Mouse (Mus musculus) embryonic facial prominence, embryonic 12.5 days (tissue): Measurements from ENCODE around the gene Agps. TPM values are rescaled to one million over a fixed set of nuclear protein-coding genes. Genes with fewer than 3 reads are reported as not detected.
A peak's percentile ranks its signal among the peaks of the same experiment; 100 is the strongest.

ENCODE experiments used
- ATAC-seq: fragments of 200-750 bp; cut with Nextera tagmentation; 2 replicates; pipeline ENCODE4 v1.8.0; 2017; ENCODE audit not compliant: insufficient number of reproducible peaks, insufficient read depth, low FRiP score, low TSS enrichment
- H3K27ac ChIP-seq: fragments of 300-500 bp; sonication (generic); 2 replicates; pipeline ENCODE4 v1.5.1; 2016; ENCODE audit warnings: mild to moderate bottlenecking
- H3K27me3 ChIP-seq: fragments of 300-500 bp; sonication (generic); 2 replicates; pipeline ENCODE4 v1.6.1; 2016; ENCODE audit warnings: mild to moderate bottlenecking, moderate library complexity
- H3K36me3 ChIP-seq: fragments of 300-500 bp; sonication (generic); 2 replicates; pipeline ENCODE4 v1.6.1; 2016; ENCODE audit warnings: mild to moderate bottlenecking
- H3K4me1 ChIP-seq: fragments of 300-500 bp; sonication (generic); 2 replicates; pipeline ENCODE4 v1.6.1; 2016
- H3K4me2 ChIP-seq: fragments of 300-500 bp; sonication (generic); replicated peaks from 2 replicates; pipeline ENCODE4 v1.6.1; 2016; ENCODE audit warnings: mild to moderate bottlenecking, moderate library complexity
- H3K4me3 ChIP-seq: fragments of 300-500 bp; sonication (generic); 2 replicates; pipeline ENCODE4 v1.5.1; 2016; ENCODE audit warnings: mild to moderate bottlenecking
- H3K9ac ChIP-seq: fragments of 300-500 bp; sonication (generic); 2 replicates; pipeline ENCODE4 v1.6.1; 2016; ENCODE audit warnings: mild to moderate bottlenecking, moderate library complexity
- H3K9me3 ChIP-seq: fragments of 300-500 bp; sonication (generic); 2 replicates; pipeline ENCODE4 v1.6.1; 2016; ENCODE audit warnings: mild to moderate bottlenecking, moderate library complexity
- WGBS: fragments of 180-500 bp; shearing (Covaris S2); methylation state at CpG from one replicate; pipeline ENCODE4 v1.1.7; 2016; 5-methylcytosine and 5-hydroxymethylcytosine counted together
- polyA plus RNA-seq: library from polyadenylated mRNA; unstranded; fragments of >200 nt; fragmentation: Nextera tagmentation; extraction: Ambion mirVana; gene quantifications from 2 replicates; pipeline ENCODE4 v1.2.1, GENCODE M21; 2016

The Agps gene
- polyA plus RNA-seq, 1 experiment from 2014 or later: 46.6 TPM

- no peak for ATAC-seq
- no peak overlapping the region; the same call in 1 of the 2 replicates for H3K27ac ChIP-seq
Measured at GRCm38 (mm10) chr2:75832781-75833180, 804 bp downstream of the Agps start.

GRCm38 (mm10) chr2:75834492-75834891, 2.5 kb downstream of the Agps start:
- no peak for ATAC-seq

More at GRCm38 (mm10) chr2:75832781-75833180, 804 bp downstream of the Agps start:
- Histone ChIP-seq H3K4me3 (peak overlapping the region; percentile 88), H3K9me3 (no peaks in the 10 kb centered on the region), H3K4me2 (peak overlapping the region; percentile 80), H3K36me3 (no peaks in the 10 kb centered on the region), H3K9ac (peak overlapping the region; percentile 86), H3K27me3 (no peaks in the 10 kb centered on the region), H3K4me1 (peaks cover 19% of the 10 kb centered on the region)
- 0% methylated on average over 5 of the region's 5 CpGs for WGBS

GRCm38 (mm10) chr2:75842302-75842701, 10.3 kb downstream of the Agps start:
- Histone ChIP-seq H3K9ac (no peak overlapping the region), H3K27me3 (no peaks in the 10 kb centered on the region), H3K4me3 (no peak overlapping the region), H3K36me3 (no peaks in the 10 kb centered on the region), H3K9me3 (no peaks in the 10 kb centered on the region), H3K4me1 (peaks cover under 1% of the 10 kb centered on the region; the same call in 1 of the 2 replicates), H3K4me2 (no peak overlapping the region), H3K27ac (no peak overlapping the region)
- ATAC-seq: no peak
- WGBS: 84% methylated on average over 2 of the region's 2 CpGs

More at GRCm38 (mm10) chr2:75834492-75834891, 2.5 kb downstream of the Agps start:
- Histone ChIP-seq H3K4me2 (no peak overlapping the region), H3K9me3 (no peaks in the 10 kb centered on the region), H3K27ac (no peak overlapping the region), H3K36me3 (no peaks in the 10 kb centered on the region), H3K9ac (no peak overlapping the region), H3K4me3 (no peak overlapping the region), H3K4me1 (peaks cover 19% of the 10 kb centered on the region), H3K27me3 (no peaks in the 10 kb centered on the region)
- 77% methylated on average over 2 of the region's 2 CpGs for WGBS

GRCm38 (mm10) chr2:75847708-75848107, 15.7 kb downstream of the Agps start:
- H3K36me3 ChIP-seq: no peaks in the 10 kb centered on the region
- ATAC-seq: no peak
- H3K4me2 ChIP-seq: no peak overlapping the region
- no peak overlapping the region for H3K27ac ChIP-seq
- no peaks in the 10 kb centered on the region for H3K9me3 ChIP-seq
- H3K27me3 ChIP-seq: no peaks in the 10 kb centered on the region
- 95% methylated on average over 1 of the region's 1 CpGs for WGBS
- no peak overlapping the region for H3K9ac ChIP-seq
- H3K4me3 ChIP-seq: no peak overlapping the region
- no peaks in the 10 kb centered on the region; the same call in 1 of the 2 replicates for H3K4me1 ChIP-seq

- Histone ChIP-seq H3K36me3 (no peaks in the 10 kb centered on the region), H3K9me3 (no peaks in the 10 kb centered on the region), H3K4me1 (no peaks in the 10 kb centered on the region; the same call in 1 of the 2 replicates), H3K4me2 (no peak overlapping the region), H3K27me3 (no peaks in the 10 kb centered on the region), H3K4me3 (no peak overlapping the region), H3K9ac (no peak overlapping the region), H3K27ac (no peak overlapping the region)
- 95% methylated on average over 2 of the region's 2 CpGs for whole genome bisulfite sequencing
- no peak for ATAC-seq
Measured at GRCm38 (mm10) chr2:75852483-75852882, 20.5 kb downstream of the Agps start.

GRCm38 (mm10) chr2:75854136-75854535, 22.2 kb downstream of the Agps start:
- H3K27me3 ChIP-seq: no peaks in the 10 kb centered on the region
- no peak overlapping the region for H3K9ac ChIP-seq
- H3K36me3 ChIP-seq: peaks cover 11% of the 10 kb centered on the region
- no peaks in the 10 kb centered on the region for H3K9me3 ChIP-seq
- no peak overlapping the region for H3K27ac ChIP-seq
- 21% methylated on average over 3 of the region's 3 CpGs for WGBS
- no peak overlapping the region for H3K4me3 ChIP-seq
- no peak for ATAC-seq
- no peaks in the 10 kb centered on the region; the same call in 1 of the 2 replicates for H3K4me1 ChIP-seq
- H3K4me2 ChIP-seq: no peak overlapping the region

- Histone ChIP-seq H3K36me3 (peaks cover 18% of the 10 kb centered on the region), H3K4me1 (no peaks in the 10 kb centered on the region), H3K9me3 (no peaks in the 10 kb centered on the region), H3K27me3 (no peaks in the 10 kb centered on the region), H3K4me2 (no peak overlapping the region), H3K9ac (no peak overlapping the region), H3K4me3 (no peak overlapping the region), H3K27ac (no peak overlapping the region)
- no peak for ATAC-seq
- 91% methylated on average over 3 of the region's 3 CpGs for WGBS
Measured at GRCm38 (mm10) chr2:75861115-75861514, 29.1 kb downstream of the Agps start.

GRCm38 (mm10) chr2:75869604-75870003, 37.6 kb downstream of the Agps start:
- H3K4me1 ChIP-seq: no peaks in the 10 kb centered on the region
- H3K4me2 ChIP-seq: no peak overlapping the region
- peaks cover 13% of the 10 kb centered on the region; the same call in 1 of the 2 replicates for H3K36me3 ChIP-seq
- no peak overlapping the region for H3K9ac ChIP-seq
- no peaks in the 10 kb centered on the region for H3K27me3 ChIP-seq
- 94% methylated on average over 2 of the region's 2 CpGs for WGBS
- no peak overlapping the region for H3K4me3 ChIP-seq
- H3K27ac ChIP-seq: no peak overlapping the region
- no peak for ATAC-seq
- H3K9me3 ChIP-seq: no peaks in the 10 kb centered on the region

- no peak overlapping the region for H3K4me3 ChIP-seq
- WGBS: 65% methylated on average over 3 of the region's 3 CpGs
- no peak for ATAC-seq
Measured at GRCm38 (mm10) chr2:75874008-75874559, 42.1 kb downstream of the Agps start.

GRCm38 (mm10) chr2:75879791-75880190, 47.8 kb downstream of the Agps start:
- no peaks in the 10 kb centered on the region for H3K9me3 ChIP-seq
- no peak overlapping the region for H3K27ac ChIP-seq
- no peaks in the 10 kb centered on the region for H3K27me3 ChIP-seq
- no peak overlapping the region for H3K4me2 ChIP-seq
- 53% methylated on average over 3 of the region's 3 CpGs for WGBS
- H3K4me3 ChIP-seq: no peak overlapping the region
- H3K9ac ChIP-seq: no peak overlapping the region
- H3K4me1 ChIP-seq: no peaks in the 10 kb centered on the region
- H3K36me3 ChIP-seq: no peaks in the 10 kb centered on the region
- ATAC-seq: no peak

More at GRCm38 (mm10) chr2:75874008-75874559, 42.1 kb downstream of the Agps start:
- Histone ChIP-seq H3K9me3 (no peaks in the 10 kb centered on the region), H3K27me3 (no peaks in the 10 kb centered on the region), H3K36me3 (peaks cover 6% of the 10 kb centered on the region; the same call in 1 of the 2 replicates), H3K27ac (no peak overlapping the region), H3K4me1 (no peaks in the 10 kb centered on the region), H3K4me2 (no peak overlapping the region), H3K9ac (no peak overlapping the region)

GRCm38 (mm10) chr2:75883543-75883942, 51.6 kb downstream of the Agps start:
- no peaks in the 10 kb centered on the region for H3K4me1 ChIP-seq
- H3K4me2 ChIP-seq: no peak overlapping the region
- no peak for ATAC-seq
- H3K4me3 ChIP-seq: no peak overlapping the region
- H3K27me3 ChIP-seq: no peaks in the 10 kb centered on the region
- no peaks in the 10 kb centered on the region for H3K9me3 ChIP-seq
- peaks cover 13% of the 10 kb centered on the region for H3K36me3 ChIP-seq
- H3K9ac ChIP-seq: no peak overlapping the region
- H3K27ac ChIP-seq: no peak overlapping the region
- 68% methylated on average over 1 of the region's 1 CpGs for WGBS

GRCm38 (mm10) chr2:75891981-75892380, 60.0 kb downstream of the Agps start:
- Histone ChIP-seq H3K27ac (no peak overlapping the region), H3K4me2 (no peak overlapping the region), H3K4me1 (no peaks in the 10 kb centered on the region), H3K9ac (no peak overlapping the region), H3K4me3 (no peak overlapping the region), H3K9me3 (no peaks in the 10 kb centered on the region), H3K27me3 (no peaks in the 10 kb centered on the region), H3K36me3 (peaks cover 7% of the 10 kb centered on the region)
- ATAC-seq: no peak
- 43% methylated on average over 4 of the region's 4 CpGs for WGBS
